10 mouse cellular contexts compared by ENCODE assay signal in genomic region chr12:75528857-75529808, GRCm38 (mm10).
DNase-seq lines count a peak whose midpoint lies in the region; ATAC-seq and TF ChIP-seq lines count a peak whose summit lies in the region.
"Had no signal": no experiment of that assay in that cellular context is flagged by ENCODE, and none has a peak within 500 bp of the region (broad histone marks: within the 10 kb centered on the region; RNA-seq: fewer than 3 reads in every experiment).

No protein-coding gene starts in this region.

- peak overlapping the region; percentile 53 for H3K27ac ChIP-seq in kidney, embryonic 16.5 days (ENCODE audit: low read length)
- H3K27ac ChIP-seq in CH12.LX (ENCODE audit: insufficient read depth, low read depth) = peak overlapping the region; percentile 73
- 0 out of 2 replicates have a peak overlapping the region, but pooled peaks have one; percentile 22 for H3K27ac ChIP-seq in limb, embryonic 14.5 days (replicated peaks; ENCODE audit: low read depth, low read length)
- H3K27ac ChIP-seq in midbrain, embryonic 15.5 days = no peak overlapping the region
- H3K27ac ChIP-seq in forebrain, embryonic 12.5 days = no peak overlapping the region
- H3K27ac ChIP-seq: embryonic facial prominence, embryonic 13.5 days had no signal

- peak; percentile 75; the same call in 1 of the 2 replicates for ATAC-seq in kidney, embryonic 16.5 days (ENCODE audit: low FRiP score, low TSS enrichment)
- ATAC-seq in limb, embryonic 14.5 days (ENCODE audit: low FRiP score, low read depth) = no peak
- no peak for ATAC-seq in midbrain, embryonic 15.5 days (replicated peaks)
- no peak for ATAC-seq in forebrain, embryonic 12.5 days (ENCODE audit: low FRiP score)

- no peak overlapping the region for H3K9ac ChIP-seq in kidney, embryonic 16.5 days (replicated peaks; ENCODE audit: low read length)
- H3K9ac ChIP-seq in CH12.LX (ENCODE audit: insufficient read depth, low read depth) = no peak overlapping the region
- H3K9ac ChIP-seq in limb, embryonic 14.5 days (ENCODE audit: low read depth, low read length, severe bottlenecking) = no peak overlapping the region
- H3K9ac ChIP-seq in midbrain, embryonic 15.5 days = no peak overlapping the region
- no peak overlapping the region for H3K9ac ChIP-seq in forebrain, embryonic 12.5 days
- H3K9ac ChIP-seq: embryonic facial prominence, embryonic 13.5 days had no signal

- peaks cover 14% of the 10 kb centered on the region for H3K79me2 ChIP-seq in CH12.LX (replicated peaks; ENCODE audit: control insufficient read depth, extremely low read depth, insufficient read depth, poor library complexity, severe bottlenecking)

- no peak for TF ChIP-seq CTCF in CH12.LX (conservative IDR thresholded peaks at IDR 0.05 in 1 of 2, IDR thresholded peaks at IDR 0.05 in 1 of 2; ENCODE audit: low read depth in 2 of 2, low read length in 2 of 2)

- peaks cover 36% of the 10 kb centered on the region for H3K4me1 ChIP-seq in kidney, embryonic 16.5 days (ENCODE audit: insufficient read depth, low read length)
- H3K4me1 ChIP-seq in CH12.LX (ENCODE audit: control insufficient read depth in 1 of 2, insufficient read depth in 2 of 2) = peaks cover 19 to 58% of the 10 kb centered on the region in 2 experiments
- peaks cover 11% of the 10 kb centered on the region; the same call in 1 of the 2 replicates for H3K4me1 ChIP-seq in limb, embryonic 14.5 days (ENCODE audit: control insufficient read depth, insufficient read depth, low read length)
- peaks cover 15% of the 10 kb centered on the region for H3K4me1 ChIP-seq in midbrain, embryonic 15.5 days
- peaks cover 6% of the 10 kb centered on the region; the same call in 1 of the 2 replicates for H3K4me1 ChIP-seq in forebrain, embryonic 12.5 days

- WGBS in kidney, embryonic 16.5 days = 66% methylated on average over 7 of the region's 7 CpGs
- WGBS in limb, embryonic 14.5 days = 67% methylated on average over 7 of the region's 7 CpGs
- WGBS in midbrain, embryonic 15.5 days = 87% methylated on average over 7 of the region's 7 CpGs
- WGBS in forebrain, embryonic 12.5 days = 89% methylated on average over 7 of the region's 7 CpGs

- H3K9me3 ChIP-seq in kidney, embryonic 16.5 days (ENCODE audit: low read length) = no peaks in the 10 kb centered on the region
- H3K9me3 ChIP-seq in CH12.LX (replicated peaks; ENCODE audit: low read length) = peaks cover 11% of the 10 kb centered on the region
- H3K9me3 ChIP-seq in limb, embryonic 14.5 days (ENCODE audit: control insufficient read depth, low read length) = no peaks in the 10 kb centered on the region
- H3K9me3 ChIP-seq in midbrain, embryonic 15.5 days = no peaks in the 10 kb centered on the region
- H3K9me3 ChIP-seq in forebrain, embryonic 12.5 days = no peaks in the 10 kb centered on the region
- H3K9me3 ChIP-seq: embryonic facial prominence, embryonic 13.5 days had no signal

- no peak for DNase-seq in kidney, postnatal 25 days
- DNase-seq in CH12.LX (ENCODE audit: extremely low read depth) = peak; percentile 75
- peak; percentile 40 for DNase-seq in brain, adult 2 months (ENCODE audit: low read depth, low spot score)
- peak; percentile 63 for DNase-seq in limb, embryonic 14.5 days (ENCODE audit: low spot score)
- DNase-seq in cerebellum, postnatal 36 days = no peak
- DNase-seq: right cerebral cortex, postnatal 25 days had no signal

- dilution Hi-C loops in CH12.LX (cut with MboI; ENCODE audit: extremely low pct_ligation_motif_present, extremely low pct_unique_long_range_greater_than_20kb, low sequenced_read_pairs) = no loop called here

- peak; percentile 98 for TF ChIP-seq EP300 in CH12.LX (IDR thresholded peaks at IDR 0.05; ENCODE audit: low read length)

- no peaks in the 10 kb centered on the region for H3K36me3 ChIP-seq in kidney, embryonic 16.5 days (ENCODE audit: insufficient read depth, low read length)
- H3K36me3 ChIP-seq in CH12.LX (replicated peaks in 1 of 2; ENCODE audit: control insufficient read depth in 1 of 2, insufficient read depth in 1 of 2, low read length in 1 of 2) = peaks cover 0 to 8% of the 10 kb centered on the region in 2 experiments
- H3K36me3 ChIP-seq in limb, embryonic 14.5 days (ENCODE audit: control insufficient read depth, insufficient read depth, low read length) = no peaks in the 10 kb centered on the region
- no peaks in the 10 kb centered on the region for H3K36me3 ChIP-seq in midbrain, embryonic 15.5 days (replicated peaks)
- H3K36me3 ChIP-seq in forebrain, embryonic 12.5 days (replicated peaks) = no peaks in the 10 kb centered on the region
- H3K36me3 ChIP-seq: embryonic facial prominence, embryonic 13.5 days had no signal

- in situ Hi-C loops in CH12.LX (cut with MboI; ENCODE audit: low pct_ligation_motif_present, low pct_unique_long_range_greater_than_20kb, low sequenced_read_pairs) = no loop called here

- H3K4me2 ChIP-seq in kidney, embryonic 16.5 days (replicated peaks; ENCODE audit: low read depth, low read length) = no peak overlapping the region
- H3K4me2 ChIP-seq in CH12.LX (ENCODE audit: insufficient read depth, low read depth, poor library complexity, severe bottlenecking) = peak overlapping the region; percentile 81
- no peak overlapping the region for H3K4me2 ChIP-seq in limb, embryonic 14.5 days (replicated peaks; ENCODE audit: low read depth, low read length, severe bottlenecking)
- H3K4me2 ChIP-seq in midbrain, embryonic 15.5 days = no peak overlapping the region
- no peak overlapping the region for H3K4me2 ChIP-seq in forebrain, embryonic 12.5 days
- H3K4me2 ChIP-seq: embryonic facial prominence, embryonic 13.5 days had no signal

- no peak; the same call in 1 of the 2 replicates for TF ChIP-seq RAD21 in CH12.LX (IDR thresholded peaks at IDR 0.05; ENCODE audit: low read depth, low read length)

- H3K27me3 ChIP-seq in kidney, embryonic 16.5 days (ENCODE audit: insufficient read depth, low read length) = no peaks in the 10 kb centered on the region
- H3K27me3 ChIP-seq in CH12.LX (replicated peaks) = no peaks in the 10 kb centered on the region
- H3K27me3 ChIP-seq in limb, embryonic 14.5 days (ENCODE audit: control insufficient read depth, insufficient read depth, low read length) = no peaks in the 10 kb centered on the region
- H3K27me3 ChIP-seq in midbrain, embryonic 15.5 days (replicated peaks) = no peaks in the 10 kb centered on the region
- H3K27me3 ChIP-seq in forebrain, embryonic 12.5 days = no peaks in the 10 kb centered on the region
- H3K27me3 ChIP-seq: embryonic facial prominence, embryonic 13.5 days had no signal

- no peak for TF ChIP-seq POLR2A in CH12.LX (IDR thresholded peaks at IDR 0.05; ENCODE audit: low read depth, low read length)
- TF ChIP-seq POLR2A in limb, embryonic 14.5 days (IDR thresholded peaks at IDR 0.05; ENCODE audit: borderline replicate concordance, extremely low read depth, insufficient read depth, insufficient read length) = no peak

- no peak overlapping the region for H3K4me3 ChIP-seq in kidney, embryonic 16.5 days (ENCODE audit: low read length)
- peak overlapping the region; percentile 3 to 7 (median 5) for H3K4me3 ChIP-seq in CH12.LX (replicated peaks in 1 of 3; ENCODE audit: low read depth in 2 of 3, low read length in 2 of 3, poor library complexity in 1 of 3)
- H3K4me3 ChIP-seq in limb, embryonic 14.5 days (replicated peaks; ENCODE audit: low read length) = no peak overlapping the region
- no peak overlapping the region for H3K4me3 ChIP-seq in midbrain, embryonic 15.5 days
- no peak overlapping the region for H3K4me3 ChIP-seq in forebrain, embryonic 12.5 days (replicated peaks)
- H3K4me3 ChIP-seq: embryonic facial prominence, embryonic 13.5 days had no signal

TF ChIP-seq in CH12.LX, 34 proteins besides CTCF, POLR2A, EP300 and RAD21 (continues in another document):
- TF ChIP-seq MAX (IDR thresholded peaks at IDR 0.05; ENCODE audit: low read length) (peak; percentile 11; the same call in 1 of the 2 replicates), KAT2A (IDR thresholded peaks at IDR 0.05; ENCODE audit: insufficient replicate concordance, low read length) (no peak), POLR2AphosphoS2 (IDR thresholded peaks at IDR 0.05; ENCODE audit: low read depth, low read length) (no peak), UBTF (IDR thresholded peaks at IDR 0.05; ENCODE audit: low read depth, low read length) (no peak), SIN3A (IDR thresholded peaks at IDR 0.05; ENCODE audit: low read length) (peak; percentile 89), JUN (IDR thresholded peaks at IDR 0.05; ENCODE audit: insufficient read depth, low read depth, low read length) (peak; percentile 97), JUND (conservative IDR thresholded peaks at IDR 0.05; ENCODE audit: low read depth, low read length) (peak; percentile 99), MEF2A (IDR thresholded peaks at IDR 0.05; ENCODE audit: borderline replicate concordance, low read depth, low read length) (peak; percentile 99), E2F4 (IDR thresholded peaks at IDR 0.05; ENCODE audit: insufficient replicate concordance, low read depth, low read length) (no peak), CHD1 (IDR thresholded peaks at IDR 0.05; ENCODE audit: low read depth, low read length) (peak; percentile 34; the same call in 1 of the 2 replicates), USF2 (conservative IDR thresholded peaks at IDR 0.05; ENCODE audit: low read depth, low read length) (no peak), NELFE (IDR thresholded peaks at IDR 0.05; ENCODE audit: low read depth, low read length) (no peak), MAZ (IDR thresholded peaks at IDR 0.05; ENCODE audit: low read depth, low read length) (0 out of 2 replicates have a peak, but pooled peaks have one; percentile 46), ZMIZ1 (IDR thresholded peaks at IDR 0.05; ENCODE audit: low read depth, low read length) (no peak), ZNF384 (IDR thresholded peaks at IDR 0.05; ENCODE audit: low read depth, low read length) (peak; percentile 96), ZC3H11A (IDR thresholded peaks at IDR 0.05; ENCODE audit: low read depth, low read length) (no peak), MYC (IDR thresholded peaks at IDR 0.05; ENCODE audit: low read depth, low read length) (peak; percentile 62; the same call in 1 of the 2 replicates), TBP (conservative IDR thresholded peaks at IDR 0.05; ENCODE audit: low read depth, low read length) (0 out of 2 replicates have a peak, but pooled peaks have one; percentile 47), IRF4 (IDR thresholded peaks at IDR 0.05; ENCODE audit: low read depth, low read length) (peak; percentile 99), PAX5 (IDR thresholded peaks at IDR 0.05; ENCODE audit: low read length) (no peak), NRF1 (IDR thresholded peaks at IDR 0.05; ENCODE audit: low read depth, low read length) (no peak), CHD2 (IDR thresholded peaks at IDR 0.05; ENCODE audit: low read length) (peak; percentile 66), MAFK (IDR thresholded peaks at IDR 0.05; ENCODE audit: insufficient replicate concordance, low read length) (peak; percentile 96), MXI1 (IDR thresholded peaks at IDR 0.05; ENCODE audit: low read depth, low read length) (peak; percentile 69; the same call in 1 of the 2 replicates), ZKSCAN1 (IDR thresholded peaks at IDR 0.05; ENCODE audit: borderline replicate concordance, low read depth, low read length) (no peak)

Comparison
In these comparisons a context has a peak if more than half of its experiments do, and no peak if none do; other contexts are left out.
1. H3K27ac ChIP-seq: peak in kidney, embryonic 16.5 days (single experiment), CH12.LX (single experiment) and limb, embryonic 14.5 days (single experiment); none in midbrain, embryonic 15.5 days (single experiment) and forebrain, embryonic 12.5 days (single experiment).
2. H3K4me3 ChIP-seq: peak in CH12.LX (3 of 3); none in kidney, embryonic 16.5 days (single experiment), limb, embryonic 14.5 days (single experiment), midbrain, embryonic 15.5 days (single experiment) and forebrain, embryonic 12.5 days (single experiment).
3. DNase-seq: peak in CH12.LX (single experiment), brain, adult 2 months (single experiment) and limb, embryonic 14.5 days (single experiment); none in kidney, postnatal 25 days (0 of 2) and cerebellum, postnatal 36 days (0 of 2).